Mouse (Mus musculus): ENCODE data around the gene Gpsm1.
A peak's percentile ranks its signal among the peaks of the same experiment; 100 is the strongest.

DNA sequence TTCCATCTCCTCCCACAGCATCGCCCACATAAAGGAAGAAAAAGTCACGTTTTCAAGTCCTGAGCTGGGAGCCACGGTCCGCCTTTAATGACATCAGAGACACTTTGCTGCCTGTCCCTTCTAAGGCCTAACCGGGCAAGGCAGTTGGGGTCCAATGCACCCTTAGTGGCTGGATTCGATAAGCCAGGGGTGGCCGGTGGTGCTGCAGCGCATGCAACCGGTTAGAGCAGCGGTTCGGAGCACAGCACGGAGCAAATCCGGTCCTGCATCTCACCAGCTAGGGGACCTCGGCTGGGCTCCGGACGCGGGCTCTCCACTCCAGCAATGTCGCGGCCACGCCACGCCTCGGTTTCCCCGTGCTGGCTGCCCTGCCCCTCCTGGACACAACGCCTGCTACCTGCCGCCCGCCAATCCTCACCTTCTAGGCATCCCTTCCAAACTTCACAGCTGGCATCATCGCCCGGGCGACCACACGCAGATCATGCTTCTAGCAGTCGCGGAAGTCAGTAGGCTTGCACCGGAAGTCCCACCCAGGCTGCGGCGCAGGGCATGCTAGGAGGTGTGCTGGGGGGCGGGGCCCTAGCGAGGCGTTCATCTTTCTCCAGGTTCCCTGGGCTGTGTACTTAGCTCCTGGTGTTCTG, 64.9 kb downstream of the Gpsm1 start, which contains the start of gene Snapc4:
- no peak for TF ChIP-seq CTCF (IDR thresholded peaks at IDR 0.05; ENCODE audit: low read depth, low read length)
- TF ChIP-seq POLR2A (IDR thresholded peaks at IDR 0.05; ENCODE audit: extremely low read depth, insufficient read depth, low read length) = 0 out of 2 replicates have a peak, but pooled peaks have one; percentile 7
